14 mouse cellular contexts compared by ENCODE assay signal in the genomic region with DNA sequence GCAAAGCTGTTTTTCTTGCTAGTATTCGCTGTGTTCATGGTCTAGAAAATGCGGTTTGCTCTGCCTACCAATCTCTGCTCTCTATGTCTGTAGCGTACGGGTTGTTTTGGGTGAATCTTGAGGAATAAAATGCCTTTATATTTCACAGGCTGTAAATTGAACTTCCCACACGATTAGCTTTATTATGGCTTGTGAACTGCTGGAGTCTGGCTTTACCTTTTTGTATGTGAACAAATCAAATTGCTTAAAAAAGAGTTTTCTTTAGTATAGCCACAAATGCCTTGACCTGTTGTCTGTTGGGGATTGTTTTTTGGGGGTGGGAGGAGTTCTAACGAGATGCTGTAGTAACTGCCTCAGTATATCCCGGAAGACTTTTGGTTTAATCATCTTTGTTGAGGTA. TPM values are rescaled to one million over a fixed set of nuclear protein-coding genes. Genes with fewer than 3 reads are reported as not detected.
A peak's percentile ranks its signal among the peaks of the same experiment; 100 is the strongest.
DNase-seq lines count a peak whose midpoint lies in the region; ATAC-seq lines count a peak whose summit lies in the region.
"Had no signal": no experiment of that assay in that cellular context is flagged by ENCODE, and none has a peak within 500 bp of the region (broad histone marks: within the 10 kb centered on the region; RNA-seq: fewer than 3 reads in every experiment).

No protein-coding gene starts in this region.

- no peaks in the 10 kb centered on the region for H3K9me3 ChIP-seq in forebrain, embryonic 16.5 days (ENCODE audit: control insufficient read depth, low read length)
- H3K9me3 ChIP-seq in midbrain, embryonic 11.5 days (ENCODE audit: control insufficient read depth, low read length) = no peaks in the 10 kb centered on the region
- H3K9me3 ChIP-seq: liver, embryonic 13.5 days had no signal

- WGBS in forebrain, embryonic 16.5 days = 4% methylated on average over 7 of the region's 7 CpGs
- 13% methylated on average over 7 of the region's 7 CpGs for WGBS in midbrain, embryonic 11.5 days

- ATAC-seq in forebrain, embryonic 16.5 days = no peak
- no peak for ATAC-seq in midbrain, embryonic 11.5 days (ENCODE audit: low FRiP score)
- no peak for ATAC-seq in megakaryocyte-erythroid progenitor cell, adult 5-6 weeks (replicated peaks; ENCODE audit: low FRiP score, low TSS enrichment, poor library complexity, severe bottlenecking)
- ATAC-seq: Patski had no signal

- no peaks in the 10 kb centered on the region for H3K36me3 ChIP-seq in forebrain, embryonic 16.5 days (ENCODE audit: control insufficient read depth, insufficient read depth)
- no peaks in the 10 kb centered on the region for H3K36me3 ChIP-seq in midbrain, embryonic 11.5 days (ENCODE audit: control insufficient read depth, insufficient read depth, low read length)
- H3K36me3 ChIP-seq: liver, embryonic 13.5 days had no signal

- DNase-seq in retina, postnatal 1 day = peak; percentile 19
- DNase-seq in retina, embryonic 14.5 days (ENCODE audit: low spot score) = no peak
- DNase-seq in midbrain, embryonic 11.5 days (ENCODE audit: low spot score, missing footprints) = peak; percentile 92
- no peak for DNase-seq in natural killer cell, adult 2 months (ENCODE audit: low spot score in 2 of 2)
- DNase-seq in layer of hippocampus, adult 11-12 months (ENCODE audit: low spot score) = no peak
- no peak for DNase-seq in gastrocnemius, postnatal 36 days
- DNase-seq: adrenal gland, postnatal 25 days; heart, postnatal 36 days; liver, embryonic 13.5 days; thymus, adult 18-20 months had no signal

- no peaks in the 10 kb centered on the region for H3K27me3 ChIP-seq in forebrain, embryonic 16.5 days (replicated peaks; ENCODE audit: control insufficient read depth, insufficient read depth, low read length)
- H3K27me3 ChIP-seq in midbrain, embryonic 11.5 days (ENCODE audit: control insufficient read depth, insufficient read depth, low read length) = peaks cover 73% of the 10 kb centered on the region

- intact Hi-C loops in gastrocnemius, postnatal 36 days (cut with DNase I) = no loop called here

- peak overlapping the region; percentile 91 for H3K4me3 ChIP-seq in forebrain, embryonic 16.5 days (replicated peaks; ENCODE audit: low read length)
- peak overlapping the region; percentile 66 for H3K4me3 ChIP-seq in midbrain, embryonic 11.5 days (ENCODE audit: low read depth, low read length)

- H3K4me2 ChIP-seq in forebrain, embryonic 16.5 days (ENCODE audit: low read length) = peak overlapping the region; percentile 86
- H3K4me2 ChIP-seq in midbrain, embryonic 11.5 days = peak overlapping the region; percentile 89

- H3K9ac ChIP-seq in forebrain, embryonic 16.5 days (replicated peaks; ENCODE audit: low read depth, low read length) = peak overlapping the region; percentile 98
- H3K9ac ChIP-seq in midbrain, embryonic 11.5 days (ENCODE audit: low read length) = peak overlapping the region; percentile 82
- H3K9ac ChIP-seq: liver, embryonic 13.5 days had no signal

- H3K27ac ChIP-seq in forebrain, embryonic 16.5 days (ENCODE audit: low read length) = peak overlapping the region; percentile 98
- no peak overlapping the region for H3K27ac ChIP-seq in midbrain, embryonic 11.5 days (ENCODE audit: low read depth, low read length)
- H3K27ac ChIP-seq: liver, embryonic 13.5 days had no signal

- peaks cover 49% of the 10 kb centered on the region for H3K4me1 ChIP-seq in forebrain, embryonic 16.5 days (replicated peaks; ENCODE audit: control insufficient read depth, insufficient read depth, low read length)
- H3K4me1 ChIP-seq in midbrain, embryonic 11.5 days (ENCODE audit: control insufficient read depth, insufficient read depth, low read length) = peaks cover 34% of the 10 kb centered on the region

RNA-seq across cellular contexts. Expression of a gene that starts 2.4 kb away (rescaled TPM):
- polyA plus RNA-seq in forebrain, embryonic 16.5 days (2015; fragmentation: Nextera tagmentation; extraction: Ambion mirVana) = 9.1 and 11.8 TPM in 2 replicates
- polyA plus RNA-seq in midbrain, embryonic 11.5 days (2014; fragmentation: Nextera tagmentation; extraction: Ambion mirVana) = 11.7 and 12.5 TPM in 2 replicates
- total RNA-seq in megakaryocyte-erythroid progenitor cell, adult 5-6 weeks (2014; fragmentation: Nextera tagmentation) = not detected in 2 replicates
- total RNA-seq in megakaryocyte-erythroid progenitor cell, adult 5-6 weeks (2017) = not detected in 2 replicates
- total RNA-seq in gastrocnemius, postnatal 36 days (2021) = not detected
- total RNA-seq: heart, adult 8-10 months; heart, postnatal 36 days had no signal
- polyA plus RNA-seq: liver, embryonic 13.5 days; Patski had no signal

Comparison
In these comparisons a context has a peak if more than half of its experiments do, and no peak if none do; other contexts are left out.
1. DNase-seq: peak in retina, postnatal 1 day (single experiment) and midbrain, embryonic 11.5 days (single experiment); none in retina, embryonic 14.5 days (single experiment), natural killer cell, adult 2 months (0 of 2), layer of hippocampus, adult 11-12 months (single experiment) and gastrocnemius, postnatal 36 days (0 of 2).